Mouse (Mus musculus) layer of hippocampus, adult 8-10 months (tissue): ENCODE data around the gene Hjurp. TPM values are rescaled to one million over a fixed set of nuclear protein-coding genes. Genes with fewer than 3 reads are reported as not detected.

ENCODE experiments used
- total RNA-seq, 4 experiments: library from RNA; stranded (reverse); gene quantifications; 2 replicates each; pipeline ENCODE4 v1.2.4; 2022

The Hjurp gene
- total RNA-seq, 4 experiments from 2014 or later: 34.5 to 51.6 (median 42.5) TPM

Other genes with a start within 250 kb of the Hjurp start
- not detected for gene Ugt1a10, start 222.2 kb downstream of the Hjurp start, total RNA-seq
- not detected for gene Ugt1a9, start 206.8 kb downstream of the Hjurp start, total RNA-seq
- not detected for gene Ugt1a8, start 189.8 kb downstream of the Hjurp start, total RNA-seq
- 1 to 10 TPM in 2 of 4 experiments, under 1 TPM in 2; 0.37 to 3.8 (median 2.2) TPM for gene Ugt1a7c, start 182.6 kb downstream of the Hjurp start, total RNA-seq
- gene Ugt1a6b, start 174.4 kb downstream of the Hjurp start, total RNA-seq: under 1 TPM in 2 of 4 experiments, not detected in 2; 0.34 TPM
- gene Ugt1a6a, start 142.8 kb downstream of the Hjurp start, total RNA-seq: 1 to 10 TPM; 1.4 to 4.1 (median 2.2) TPM
- gene Ugt1a5, start 111.6 kb downstream of the Hjurp start, total RNA-seq: under 1 TPM in 1 of 4 experiments, not detected in 3; 0.65 TPM
- gene Ugt1a2, start 77.0 kb downstream of the Hjurp start, total RNA-seq: under 1 TPM in 1 of 4 experiments, not detected in 3; 0.53 TPM
- 1 to 10 TPM; 1.7 to 3.7 (median 2.6) TPM for gene Dnajb3, start 71.9 kb downstream of the Hjurp start, total RNA-seq
- not detected for gene Ugt1a1, start 65.7 kb downstream of the Hjurp start, total RNA-seq
- gene Mroh2a, start 50.6 kb downstream of the Hjurp start, total RNA-seq: under 1 TPM in 2 of 4 experiments, not detected in 2; 0.06 to 0.16 TPM
- gene Trpm8, start within 50 bp of the Hjurp start, total RNA-seq: under 1 TPM in 2 of 4 experiments, not detected in 2; 0.09 to 0.22 TPM
- gene Spp2, start 129.3 kb upstream of the Hjurp start, total RNA-seq: under 1 TPM in 1 of 4 experiments, not detected in 3; 0.53 TPM
- gene Glrp1, start 232.4 kb upstream of the Hjurp start, total RNA-seq: under 1 TPM in 2 of 4 experiments, not detected in 2; 0.32 to 0.43 TPM